Comparison of ENCODE assay signal across 8 mouse cellular contexts in genomic region chr9:118149407-118150402, GRCm38 (mm10). TPM values are rescaled to one million over a fixed set of nuclear protein-coding genes. Genes with fewer than 3 reads are reported as not detected.
DNase-seq lines count a peak whose midpoint lies in the region; ATAC-seq lines count a peak whose summit lies in the region.

Gene Cmc1 (minus strand): TSS chr9:118150177.

- H3K4me2 ChIP-seq in hindbrain, embryonic 14.5 days (replicated peaks): peak within 1 kb of the TSS; percentile 72

- H3K27ac ChIP-seq in hindbrain, embryonic 14.5 days: peak within 1 kb of the TSS; percentile 72

- 1% methylated on average over 56 of the region's 58 CpGs for WGBS in hindbrain, embryonic 14.5 days

- DNase-seq in R1 (ENCODE audit: low read depth, low spot score): peak; percentile 97
- peak; percentile 93 to 97 for DNase-seq in cerebellum, postnatal 25 days
- peak; percentile 83 to 90 for DNase-seq in frontal cortex, postnatal 25 days (ENCODE audit: low spot score in 2 of 2)
- peak; percentile 96 for DNase-seq in hindbrain, embryonic 14.5 days (ENCODE audit: low spot score)
- DNase-seq in layer of hippocampus, postnatal 36 days: peak; percentile 92 to 93
- peak; percentile 98 for DNase-seq in lung, postnatal 36 days
- DNase-seq in retina, postnatal 1 day: peak; percentile 99
- peak; percentile 91 to 95 for DNase-seq in urinary bladder, adult 18-20 months (ENCODE audit: low spot score in 2 of 2)

- H3K36me3 ChIP-seq in hindbrain, embryonic 14.5 days (replicated peaks; ENCODE audit: control insufficient read depth, insufficient read depth): no peaks in the 10 kb centered on the region

- H3K27me3 ChIP-seq in hindbrain, embryonic 14.5 days (ENCODE audit: control insufficient read depth, insufficient read depth, low read length): no peaks in the 10 kb centered on the region

- peak within 1 kb of the TSS; percentile 88 for H3K9ac ChIP-seq in hindbrain, embryonic 14.5 days

- peak within 1 kb of the TSS; percentile 73 for H3K4me3 ChIP-seq in hindbrain, embryonic 14.5 days (replicated peaks; ENCODE audit: low read length)

- H3K4me1 ChIP-seq in hindbrain, embryonic 14.5 days (replicated peaks; ENCODE audit: control insufficient read depth, insufficient read depth, low read length): peaks cover 14% of the 10 kb centered on the region

- ATAC-seq in hindbrain, embryonic 14.5 days (ENCODE audit: low FRiP score): peak; percentile 97

- H3K9me3 ChIP-seq in hindbrain, embryonic 14.5 days (ENCODE audit: control insufficient read depth, low read length): no peaks in the 10 kb centered on the region

RNA-seq across cellular contexts. Expression of gene Cmc1, which starts in this region (rescaled TPM):
- 40.6 and 48.6 TPM in 2 replicates for polyA plus RNA-seq in hindbrain, embryonic 14.5 days (2014; fragmentation: Nextera tagmentation; extraction: Ambion mirVana)
- 10 to 100 TPM; 12.0 to 13.0 TPM for total RNA-seq in layer of hippocampus, postnatal 36 days (2021)

Comparison
In these comparisons a context has a peak if more than half of its experiments do, and no peak if none do; other contexts are left out.
1. Peak in every context shown above with its lines: DNase-seq, ATAC-seq, H3K4me3 ChIP-seq and H3K27ac ChIP-seq.